Mouse (Mus musculus): Measurements from ENCODE around the gene Gfpt1. TPM values are rescaled to one million over a fixed set of nuclear protein-coding genes. Genes with fewer than 3 reads are reported as not detected.

Gene Gfpt1
- polyA plus RNA-seq, 1 experiment from 2014 or later = 18.0 TPM

DNA sequence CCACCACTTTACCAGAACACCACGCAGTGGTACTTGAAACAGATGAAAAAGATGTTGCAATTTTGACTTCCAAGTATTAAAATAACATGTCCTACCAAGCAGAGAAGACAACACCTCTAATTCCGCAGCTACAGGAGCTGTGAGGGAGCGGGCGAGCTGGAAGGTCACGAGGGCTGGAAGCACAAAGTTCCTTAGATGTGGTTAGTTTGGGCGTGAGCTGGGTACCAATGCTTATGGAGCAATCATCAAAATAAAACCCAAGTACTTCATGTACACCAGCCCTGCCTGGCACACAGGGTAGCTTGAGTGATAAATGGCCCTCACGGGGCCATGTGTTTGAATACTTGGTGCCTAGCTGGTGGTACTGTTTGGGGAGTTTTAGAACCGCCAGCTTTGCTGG lies 87.2 kb downstream of the Gfpt1 start:
- H3K36me3 ChIP-seq (ENCODE audit: control insufficient read depth, insufficient read depth, low read length) = no peaks in the 10 kb centered on the region
- no peak for DNase-seq (ENCODE audit: low spot score)
- WGBS = 87% methylated on average over 8 of the region's 8 CpGs

DNA sequence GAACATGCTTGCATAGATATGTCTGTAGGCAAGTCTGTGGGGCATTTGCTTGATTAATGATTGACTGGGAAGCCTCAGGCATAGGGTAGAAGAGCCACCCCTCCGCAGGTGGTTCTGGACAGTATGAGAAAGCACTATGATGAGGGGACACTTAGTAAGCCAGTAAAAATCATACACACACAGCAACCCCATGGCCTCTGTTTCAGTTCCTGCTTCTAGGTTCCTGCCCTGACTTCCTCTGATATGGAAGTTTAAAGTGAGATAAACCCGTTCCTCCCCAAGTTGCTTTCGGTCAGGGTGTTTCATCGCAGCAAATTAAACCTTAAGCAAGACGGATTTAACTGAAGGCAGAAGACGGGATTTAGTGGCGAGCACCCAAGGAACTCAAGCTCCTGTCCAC lies 88.0 kb downstream of the Gfpt1 start:
- Histone ChIP-seq H3K9me3 (ENCODE audit: control insufficient read depth, low read length) (no peaks in the 10 kb centered on the region), H3K27ac (ENCODE audit: low read depth, low read length) (no peak overlapping the region), H3K4me2 (ENCODE audit: low read depth) (no peak overlapping the region), H3K4me1 (ENCODE audit: control insufficient read depth, insufficient read depth, low read length) (no peaks in the 10 kb centered on the region), H3K9ac (ENCODE audit: low read length) (no peak overlapping the region), H3K4me3 (ENCODE audit: low read depth, low read length) (no peak overlapping the region), H3K36me3 (ENCODE audit: control insufficient read depth, insufficient read depth, low read length) (no peaks in the 10 kb centered on the region), H3K27me3 (ENCODE audit: control insufficient read depth, insufficient read depth, low read length) (no peaks in the 10 kb centered on the region)
- WGBS = 98% methylated on average over 7 of the region's 7 CpGs
- DNase-seq (ENCODE audit: low spot score) (no peak), ATAC-seq (ENCODE audit: insufficient read depth, low FRiP score, low TSS enrichment) (no peak)

More for the DNA sequence above, 87.2 kb downstream of the Gfpt1 start:
- no peak overlapping the region for H3K27ac ChIP-seq (ENCODE audit: low read depth, low read length)
- no peaks in the 10 kb centered on the region for H3K27me3 ChIP-seq (ENCODE audit: control insufficient read depth, insufficient read depth, low read length)
- no peaks in the 10 kb centered on the region for H3K4me1 ChIP-seq (ENCODE audit: control insufficient read depth, insufficient read depth, low read length)
- H3K4me3 ChIP-seq (ENCODE audit: low read depth, low read length) = no peak overlapping the region
- ATAC-seq (ENCODE audit: insufficient read depth, low FRiP score, low TSS enrichment) = no peak
- no peak overlapping the region for H3K4me2 ChIP-seq (ENCODE audit: low read depth)
- H3K9me3 ChIP-seq (ENCODE audit: control insufficient read depth, low read length) = no peaks in the 10 kb centered on the region
- no peak overlapping the region for H3K9ac ChIP-seq (ENCODE audit: low read length)

DNA sequence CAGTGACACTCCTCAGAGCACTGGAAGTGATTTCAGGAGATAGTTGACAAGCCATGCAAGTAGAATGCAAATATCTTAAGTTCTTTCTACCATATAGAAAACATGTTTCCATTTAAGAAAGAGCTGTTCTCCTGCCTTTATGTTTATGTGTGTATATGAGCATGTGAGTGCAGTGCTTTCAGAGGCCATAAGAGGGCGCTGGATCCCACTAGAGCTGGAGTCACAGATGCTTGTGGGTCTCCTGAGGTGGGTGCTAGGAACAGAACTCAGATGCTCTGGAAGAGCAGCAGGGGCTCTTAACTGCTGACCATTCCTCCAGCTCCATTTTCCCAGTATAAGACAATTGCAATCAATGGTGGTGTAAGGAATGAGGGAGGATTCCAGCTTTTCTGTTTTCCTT lies 88.4 kb downstream of the Gfpt1 start:
- ATAC-seq (ENCODE audit: insufficient read depth, low FRiP score, low TSS enrichment) (no peak), DNase-seq (ENCODE audit: low spot score) (no peak)
- no peak overlapping the region for H3K9ac ChIP-seq (ENCODE audit: low read length)
- H3K4me1 ChIP-seq (ENCODE audit: control insufficient read depth, insufficient read depth, low read length) = no peaks in the 10 kb centered on the region
- no peak overlapping the region for H3K4me3 ChIP-seq (ENCODE audit: low read depth, low read length)
- no peaks in the 10 kb centered on the region for H3K36me3 ChIP-seq (ENCODE audit: control insufficient read depth, insufficient read depth, low read length)
- H3K27me3 ChIP-seq (ENCODE audit: control insufficient read depth, insufficient read depth, low read length) = no peaks in the 10 kb centered on the region
- no peaks in the 10 kb centered on the region for H3K9me3 ChIP-seq (ENCODE audit: control insufficient read depth, low read length)
- WGBS = 71% methylated on average over 1 of the region's 1 CpGs
- H3K27ac ChIP-seq (ENCODE audit: low read depth, low read length) = no peak overlapping the region
- no peak overlapping the region for H3K4me2 ChIP-seq (ENCODE audit: low read depth)

DNA sequence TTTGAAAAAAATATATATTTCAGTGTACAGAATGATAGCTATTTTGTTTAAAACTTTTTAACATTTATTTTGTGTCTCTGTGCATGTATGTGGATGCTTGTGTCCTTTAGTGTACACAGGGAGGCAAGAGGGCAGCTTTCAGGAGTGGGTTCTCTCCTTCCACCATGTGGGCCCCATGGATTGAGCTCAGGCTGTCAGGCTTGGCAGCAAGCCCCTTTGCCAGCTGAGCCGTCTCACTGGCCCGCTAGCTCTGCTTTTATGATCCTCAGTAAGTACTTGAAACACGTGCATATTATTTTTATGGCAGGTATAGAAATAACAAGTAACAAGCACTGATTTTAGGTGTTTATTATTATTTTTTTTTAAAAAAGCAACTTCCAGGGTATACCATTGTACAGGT lies 90.9 kb downstream of the Gfpt1 start:
- ATAC-seq (ENCODE audit: insufficient read depth, low FRiP score, low TSS enrichment) = no peak
- WGBS = 88% methylated on average over 3 of the region's 3 CpGs

DNA sequence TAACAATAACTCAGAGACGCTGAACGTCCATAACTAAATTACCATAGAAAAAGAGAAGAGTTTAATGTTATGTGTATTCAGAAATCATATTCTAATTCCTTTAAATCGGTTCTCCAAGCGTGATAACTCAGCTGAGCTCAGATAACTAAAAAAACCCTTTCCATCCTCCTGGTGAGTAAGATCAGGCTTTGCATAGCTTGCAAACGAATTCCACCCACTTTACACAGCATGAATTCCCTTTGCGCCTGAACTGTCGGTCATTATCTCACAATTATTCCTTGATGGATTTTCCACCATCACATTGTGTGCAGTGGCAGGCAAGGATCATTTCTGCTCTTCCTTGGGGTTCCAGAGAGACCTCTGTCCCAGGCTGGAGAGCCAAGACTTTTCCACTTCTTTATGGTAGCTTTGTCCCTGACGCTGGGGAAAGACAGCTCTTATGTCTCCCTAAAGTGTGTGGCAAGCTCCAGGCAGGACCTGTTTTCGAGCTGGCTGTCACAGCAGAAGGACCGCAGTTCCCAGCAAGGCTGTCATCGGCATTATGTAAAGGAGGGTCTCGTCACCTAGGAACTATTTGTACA lies 91.4 kb downstream of the Gfpt1 start:
- H3K9me3 ChIP-seq (ENCODE audit: control insufficient read depth, low read length) = no peaks in the 10 kb centered on the region
- no peak for ATAC-seq (ENCODE audit: insufficient read depth, low FRiP score, low TSS enrichment)
- 75% methylated on average over 12 of the region's 12 CpGs for WGBS

More for the DNA sequence above, 90.9 kb downstream of the Gfpt1 start:
- H3K27me3 ChIP-seq (ENCODE audit: control insufficient read depth, insufficient read depth, low read length) = no peaks in the 10 kb centered on the region
- H3K4me2 ChIP-seq (ENCODE audit: low read depth) = no peak overlapping the region
- H3K27ac ChIP-seq (ENCODE audit: low read depth, low read length) = no peak overlapping the region
- H3K4me3 ChIP-seq (ENCODE audit: low read depth, low read length) = no peak overlapping the region
- DNase-seq (ENCODE audit: low spot score) = no peak
- H3K9ac ChIP-seq (ENCODE audit: low read length) = no peak overlapping the region
- H3K9me3 ChIP-seq (ENCODE audit: control insufficient read depth, low read length) = no peaks in the 10 kb centered on the region
- H3K4me1 ChIP-seq (ENCODE audit: control insufficient read depth, insufficient read depth, low read length) = no peaks in the 10 kb centered on the region
- H3K36me3 ChIP-seq (ENCODE audit: control insufficient read depth, insufficient read depth, low read length) = 0 out of 2 replicates have a peak, but pooled peaks cover 2% of the 10 kb centered on the region

DNA sequence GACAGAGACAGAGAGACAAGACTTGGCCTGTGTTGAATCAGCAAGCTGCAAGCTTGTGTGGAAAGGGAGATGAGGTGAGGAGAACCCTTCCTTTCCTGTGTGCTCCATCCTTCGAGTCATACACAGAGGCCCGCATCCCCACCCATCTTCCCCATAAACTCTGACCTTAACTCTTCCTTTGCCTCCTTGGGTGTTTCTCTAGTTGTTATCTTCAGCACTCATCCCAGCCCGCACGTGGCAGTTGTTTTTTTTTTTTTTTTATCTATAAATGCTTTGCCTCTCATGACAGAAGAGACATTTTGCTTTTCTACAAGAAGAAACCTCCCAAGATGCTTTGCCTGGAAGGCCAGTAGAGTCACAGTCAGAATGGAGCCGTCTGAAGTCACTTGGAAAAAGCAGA lies 95.8 kb downstream of the Gfpt1 start:
- Histone ChIP-seq H3K4me3 (ENCODE audit: low read depth, low read length) (no peak overlapping the region), H3K4me1 (ENCODE audit: control insufficient read depth, insufficient read depth, low read length) (no peaks in the 10 kb centered on the region), H3K4me2 (ENCODE audit: low read depth) (no peak overlapping the region), H3K36me3 (ENCODE audit: control insufficient read depth, insufficient read depth, low read length) (0 out of 2 replicates have a peak, but pooled peaks cover 2% of the 10 kb centered on the region), H3K9ac (ENCODE audit: low read length) (no peak overlapping the region), H3K27ac (ENCODE audit: low read depth, low read length) (no peak overlapping the region), H3K27me3 (ENCODE audit: control insufficient read depth, insufficient read depth, low read length) (no peaks in the 10 kb centered on the region), H3K9me3 (ENCODE audit: control insufficient read depth, low read length) (no peaks in the 10 kb centered on the region)
- DNase-seq (ENCODE audit: low spot score) (no peak), ATAC-seq (ENCODE audit: insufficient read depth, low FRiP score, low TSS enrichment) (no peak)
- 83% methylated on average over 5 of the region's 5 CpGs for WGBS

More for the DNA sequence above, 91.4 kb downstream of the Gfpt1 start:
- DNase-seq (ENCODE audit: low spot score) = no peak
- Histone ChIP-seq H3K4me3 (ENCODE audit: low read depth, low read length) (no peak overlapping the region), H3K4me1 (ENCODE audit: control insufficient read depth, insufficient read depth, low read length) (no peaks in the 10 kb centered on the region), H3K4me2 (ENCODE audit: low read depth) (no peak overlapping the region), H3K9ac (ENCODE audit: low read length) (no peak overlapping the region), H3K36me3 (ENCODE audit: control insufficient read depth, insufficient read depth, low read length) (0 out of 2 replicates have a peak, but pooled peaks cover 2% of the 10 kb centered on the region), H3K27me3 (ENCODE audit: control insufficient read depth, insufficient read depth, low read length) (no peaks in the 10 kb centered on the region), H3K27ac (ENCODE audit: low read depth, low read length) (no peak overlapping the region)

DNA sequence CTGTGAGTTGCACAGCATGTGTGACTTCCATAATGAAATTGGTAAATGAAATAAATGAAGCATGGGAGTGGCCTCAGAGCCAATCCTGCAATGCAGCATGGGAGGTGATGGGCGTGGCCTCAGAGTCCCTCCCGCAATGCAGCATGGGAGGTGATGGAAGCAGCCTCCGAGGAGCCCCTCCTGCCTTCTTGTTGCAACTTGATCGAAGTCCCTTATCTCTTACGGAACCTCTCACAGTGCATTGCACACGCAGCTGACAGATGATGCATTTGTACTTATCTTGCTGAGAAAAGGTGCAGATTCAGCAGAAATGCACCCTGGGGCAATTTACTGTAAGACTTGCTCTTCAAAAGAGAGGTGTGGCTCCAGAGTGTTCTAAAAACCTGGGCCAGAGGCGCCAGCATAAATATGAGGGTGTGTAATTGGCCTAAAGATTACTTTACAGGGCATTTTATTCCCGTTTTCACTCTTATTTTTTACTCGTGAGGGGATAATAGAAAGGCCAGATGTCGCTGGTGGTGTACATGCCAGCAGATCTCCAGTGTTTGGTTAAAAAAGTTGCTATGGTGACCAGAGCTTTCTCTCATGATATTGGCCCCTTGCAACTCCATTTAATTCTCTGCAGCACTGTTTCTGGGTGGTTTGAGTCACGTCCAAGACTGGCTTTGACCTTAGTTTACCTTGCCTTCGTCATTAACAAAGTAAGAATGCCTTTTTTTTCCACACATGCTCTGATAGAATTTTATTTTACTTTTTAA lies 97.3 kb downstream of the Gfpt1 start:
- H3K4me1 ChIP-seq (ENCODE audit: control insufficient read depth, insufficient read depth, low read length) = no peaks in the 10 kb centered on the region
- no peak for DNase-seq (ENCODE audit: low spot score)
- H3K27ac ChIP-seq (ENCODE audit: low read depth, low read length) = no peak overlapping the region
- no peak overlapping the region for H3K4me2 ChIP-seq (ENCODE audit: low read depth)
- WGBS = 80% methylated on average over 12 of the region's 12 CpGs
- no peak for ATAC-seq (ENCODE audit: insufficient read depth, low FRiP score, low TSS enrichment)
- 0 out of 2 replicates have a peak, but pooled peaks cover 2% of the 10 kb centered on the region for H3K36me3 ChIP-seq (ENCODE audit: control insufficient read depth, insufficient read depth, low read length)
- no peak overlapping the region for H3K4me3 ChIP-seq (ENCODE audit: low read depth, low read length)
- H3K27me3 ChIP-seq (ENCODE audit: control insufficient read depth, insufficient read depth, low read length) = no peaks in the 10 kb centered on the region
- no peak overlapping the region for H3K9ac ChIP-seq (ENCODE audit: low read length)
- H3K9me3 ChIP-seq (ENCODE audit: control insufficient read depth, low read length) = no peaks in the 10 kb centered on the region

Data from neural tube, embryonic 11.5 days (tissue).